Mouse (Mus musculus) erythroblast, embryonic 14.5 days (primary cell): ENCODE data around the gene Mertk. TPM values are rescaled to one million over a fixed set of nuclear protein-coding genes. Genes with fewer than 3 reads are reported as not detected.

Experiments used
- H3K27me3 ChIP-seq: 2 replicates; pipeline ENCODE4 v1.6.1; 2012; ENCODE audit warnings: inconsistent platforms; ENCODE audit not compliant: control insufficient read depth
- H3K36me3 ChIP-seq: 2 replicates; pipeline ENCODE4 v1.6.1; 2012; ENCODE audit warnings: mild to moderate bottlenecking, inconsistent platforms; ENCODE audit not compliant: control insufficient read depth
- H3K4me1 ChIP-seq: 2 replicates; pipeline ENCODE4 v1.6.1; 2012; ENCODE audit warnings: inconsistent platforms; ENCODE audit not compliant: control insufficient read depth
- H3K4me3 ChIP-seq: replicated peaks from 2 replicates; pipeline ENCODE3; 2012; ENCODE audit warnings: moderate library complexity, mild to moderate bottlenecking, inconsistent platforms
- H3K9me3 ChIP-seq: 2 replicates; pipeline ENCODE4 v1.6.1; 2012; ENCODE audit warnings: low read length, inconsistent platforms, mixed read lengths; ENCODE audit not compliant: control insufficient read depth
- GATA1 ChIP-seq: IDR thresholded peaks from 2 replicates; pipeline ENCODE4 v1.6.1; 2012; ENCODE audit warnings: low read length, inconsistent platforms, mixed read lengths
- TAL1 ChIP-seq: IDR thresholded peaks from 3 replicates; pipeline ENCODE4 v1.6.1; 2012; ENCODE audit warnings: low read length, inconsistent platforms, mixed read lengths
- polyA plus RNA-seq: library from polyadenylated mRNA; stranded (reverse); fragments of >175 nt; gene quantifications from 2 replicates; pipeline ENCODE4 v1.2.3, GENCODE M21; 2012

Gene Mertk
- polyA plus RNA-seq, 1 experiment: 0.04 TPM

DNA sequence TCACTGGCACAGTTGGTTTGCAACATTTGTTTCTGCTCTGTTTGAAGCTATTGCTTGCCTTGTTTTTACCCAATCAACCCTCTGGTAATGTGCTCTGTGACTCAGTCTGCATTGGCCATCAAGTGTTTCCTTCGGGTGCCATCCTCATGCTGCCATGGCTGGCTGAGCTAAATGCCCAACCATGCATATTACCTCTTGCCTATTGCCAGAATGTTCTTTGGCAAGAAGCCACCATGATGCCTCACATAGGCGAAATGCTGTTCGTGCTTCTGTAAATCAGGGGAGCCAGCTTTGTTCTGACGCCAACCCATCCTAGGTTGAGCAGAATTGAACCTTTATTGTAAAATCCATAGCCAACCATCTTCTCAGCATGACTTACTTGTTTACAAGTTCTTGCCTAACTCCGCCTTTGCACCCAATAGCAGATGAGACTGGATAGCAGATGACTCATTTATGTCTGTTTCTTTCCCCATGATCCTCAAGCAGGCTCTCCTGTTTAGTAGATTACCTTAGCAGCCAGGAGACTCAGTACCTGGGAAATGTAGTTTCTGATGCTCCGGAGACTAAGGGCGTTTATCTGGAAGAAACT lies 73.1 kb downstream of the Mertk start:
- Histone ChIP-seq H3K4me1 (no peaks in the 10 kb centered on the region), H3K9me3 (no peaks in the 10 kb centered on the region), H3K36me3 (no peaks in the 10 kb centered on the region; the same call in 1 of the 2 replicates), H3K27me3 (no peaks in the 10 kb centered on the region), H3K4me3 (no peak overlapping the region)
- TF ChIP-seq TAL1 (no peak), GATA1 (no peak)

DNA sequence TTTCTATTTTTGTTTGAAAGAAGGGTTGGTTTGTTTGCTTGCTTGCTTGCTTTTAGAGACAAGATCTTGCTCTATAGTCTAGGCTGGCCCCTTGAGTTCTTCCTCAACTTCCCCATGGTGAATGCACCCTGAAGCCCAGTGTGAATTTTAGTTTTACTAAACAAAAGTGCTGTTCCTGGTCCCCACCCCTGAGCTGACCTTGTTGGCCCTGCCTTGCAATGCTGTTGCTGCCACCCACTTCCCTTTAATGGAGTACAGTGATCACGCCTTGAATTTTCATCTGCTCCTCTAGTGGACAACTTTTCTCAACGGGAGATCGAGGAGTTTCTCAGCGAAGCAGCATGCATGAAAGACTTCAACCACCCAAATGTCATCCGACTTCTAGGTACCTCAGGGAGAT lies 83.5 kb downstream of the Mertk start:
- H3K27me3 ChIP-seq: no peaks in the 10 kb centered on the region
- no peak for TF ChIP-seq GATA1
- no peaks in the 10 kb centered on the region for H3K9me3 ChIP-seq
- H3K36me3 ChIP-seq: no peaks in the 10 kb centered on the region; the same call in 1 of the 2 replicates
- no peak overlapping the region for H3K4me3 ChIP-seq
- no peaks in the 10 kb centered on the region for H3K4me1 ChIP-seq

DNA sequence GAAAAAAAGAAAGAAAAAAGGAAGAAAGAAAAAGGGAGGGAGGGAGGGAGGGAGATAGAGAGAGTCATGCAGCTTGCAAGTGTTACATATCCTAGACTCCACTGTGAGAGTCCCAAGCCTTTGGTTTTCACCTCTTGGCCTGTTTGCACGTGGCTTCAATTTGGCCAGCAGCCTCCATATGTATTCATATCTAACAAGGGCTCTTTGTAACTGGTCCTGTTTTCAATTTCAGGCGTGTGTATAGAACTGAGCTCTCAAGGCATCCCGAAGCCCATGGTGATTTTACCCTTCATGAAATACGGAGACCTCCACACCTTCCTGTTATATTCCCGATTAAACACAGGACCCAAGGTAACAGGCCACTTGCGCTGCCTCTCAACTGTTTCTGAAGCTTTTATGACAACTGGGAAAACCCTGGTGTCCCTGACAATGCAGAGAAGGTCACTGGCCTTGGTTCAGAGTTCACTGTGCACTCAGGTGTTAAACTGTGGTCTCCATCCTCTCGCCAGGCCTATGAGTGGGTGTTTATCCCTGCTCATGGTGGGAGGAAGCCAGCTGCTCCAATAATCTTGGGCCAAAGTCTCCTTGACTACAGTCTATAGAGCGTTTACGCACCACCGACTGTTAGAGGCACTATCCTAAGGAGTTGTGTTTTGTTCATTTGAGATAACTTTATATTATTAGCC lies 85.0 kb downstream of the Mertk start:
- no peak for TF ChIP-seq GATA1
- TF ChIP-seq TAL1: no peak
- no peaks in the 10 kb centered on the region for H3K27me3 ChIP-seq
- no peaks in the 10 kb centered on the region for H3K4me1 ChIP-seq
- no peaks in the 10 kb centered on the region; the same call in 1 of the 2 replicates for H3K36me3 ChIP-seq
- H3K9me3 ChIP-seq: no peaks in the 10 kb centered on the region
- H3K4me3 ChIP-seq: no peak overlapping the region

DNA sequence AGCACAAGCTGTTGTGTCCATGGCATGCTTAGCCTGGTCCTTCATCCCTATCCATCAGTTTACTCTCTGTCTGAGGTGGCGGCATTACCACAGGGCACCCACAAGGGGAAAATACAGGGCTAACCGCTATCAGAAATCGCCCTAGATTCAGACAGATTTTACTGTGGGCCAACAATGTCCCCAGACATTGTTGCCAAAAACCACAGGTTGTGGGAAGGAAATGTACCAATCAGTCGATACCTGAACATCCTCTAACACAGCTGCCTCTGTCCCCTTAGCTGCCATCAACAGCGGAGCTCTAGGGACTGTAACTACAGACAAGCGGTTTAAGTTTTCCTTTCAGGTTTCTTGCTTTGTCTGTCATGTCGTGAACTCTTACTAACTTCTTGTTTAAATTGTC lies 86.1 kb downstream of the Mertk start:
- no peaks in the 10 kb centered on the region for H3K9me3 ChIP-seq
- no peak overlapping the region for H3K4me3 ChIP-seq
- H3K27me3 ChIP-seq: no peaks in the 10 kb centered on the region
- TF ChIP-seq GATA1: no peak
- TF ChIP-seq TAL1: no peak
- H3K36me3 ChIP-seq: no peaks in the 10 kb centered on the region; the same call in 1 of the 2 replicates
- H3K4me1 ChIP-seq: no peaks in the 10 kb centered on the region

- Histone ChIP-seq H3K4me1 (no peaks in the 10 kb centered on the region), H3K4me3 (no peak overlapping the region), H3K9me3 (no peaks in the 10 kb centered on the region), H3K27me3 (no peaks in the 10 kb centered on the region), H3K36me3 (no peaks in the 10 kb centered on the region; the same call in 1 of the 2 replicates)
- TF ChIP-seq TAL1 (no peak), GATA1 (no peak)
Observed at GRCm38 (mm10) chr2:128786341-128786740, 87.6 kb downstream of the Mertk start.

- no peaks in the 10 kb centered on the region for H3K9me3 ChIP-seq
- no peaks in the 10 kb centered on the region; the same call in 1 of the 2 replicates for H3K36me3 ChIP-seq
- no peaks in the 10 kb centered on the region for H3K27me3 ChIP-seq
- H3K4me3 ChIP-seq: no peak overlapping the region
- TF ChIP-seq GATA1: no peak
- H3K4me1 ChIP-seq: no peaks in the 10 kb centered on the region
Observed at GRCm38 (mm10) chr2:128786795-128787194, 88.0 kb downstream of the Mertk start.

GRCm38 (mm10) chr2:128787805-128788204 lies 89.0 kb downstream of the Mertk start:
- no peaks in the 10 kb centered on the region; the same call in 1 of the 2 replicates for H3K36me3 ChIP-seq
- H3K4me3 ChIP-seq: no peak overlapping the region
- TF ChIP-seq GATA1 (no peak), TAL1 (no peak)
- no peaks in the 10 kb centered on the region for H3K9me3 ChIP-seq
- no peaks in the 10 kb centered on the region for H3K4me1 ChIP-seq
- no peaks in the 10 kb centered on the region for H3K27me3 ChIP-seq

- TF ChIP-seq TAL1: no peak
- H3K4me3 ChIP-seq: no peak overlapping the region
- no peaks in the 10 kb centered on the region for H3K4me1 ChIP-seq
Observed at GRCm38 (mm10) chr2:128790875-128791614, 92.3 kb downstream of the Mertk start.

DNA sequence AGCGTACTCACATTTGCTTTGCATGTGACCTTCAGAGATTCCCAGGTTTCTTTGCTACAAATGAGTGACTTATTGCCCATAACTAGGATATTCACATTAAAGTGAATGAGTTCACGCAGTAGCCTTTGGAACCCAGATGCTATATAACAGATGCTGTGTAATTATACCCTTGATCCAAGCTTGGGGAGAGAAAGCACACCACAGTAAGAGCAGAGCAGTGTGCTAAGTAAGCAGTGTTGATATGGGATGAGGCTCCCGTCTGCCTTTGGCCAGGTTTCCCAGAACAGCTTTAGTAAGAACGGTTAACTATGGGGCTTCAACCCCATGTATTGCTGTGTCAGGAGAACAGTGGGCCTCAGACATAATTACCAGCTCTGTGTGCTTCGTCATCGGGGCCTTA lies 95.2 kb downstream of the Mertk start:
- Histone ChIP-seq H3K36me3 (peaks cover 2% of the 10 kb centered on the region; the same call in 1 of the 2 replicates), H3K4me1 (no peaks in the 10 kb centered on the region), H3K27me3 (no peaks in the 10 kb centered on the region), H3K4me3 (no peak overlapping the region), H3K9me3 (no peaks in the 10 kb centered on the region)
- TF ChIP-seq TAL1 (no peak), GATA1 (no peak)

More at GRCm38 (mm10) chr2:128790875-128791614, 92.3 kb downstream of the Mertk start:
- H3K27me3 ChIP-seq: no peaks in the 10 kb centered on the region
- peaks cover 2% of the 10 kb centered on the region; the same call in 1 of the 2 replicates for H3K36me3 ChIP-seq
- H3K9me3 ChIP-seq: no peaks in the 10 kb centered on the region
